Mouse (Mus musculus) small intestine, adult 2 months (tissue): ENCODE data around the gene Vrk1. TPM values are rescaled to one million over a fixed set of nuclear protein-coding genes. Genes with fewer than 3 reads are reported as not detected.

Source experiments
- H3K27ac ChIP-seq: fragments of 200-500 bp; 2 replicates; pipeline ENCODE4 v1.5.1; 2012; ENCODE audit warnings: low read depth, low read length, control low read depth, inconsistent platforms; ENCODE audit not compliant: insufficient read depth
- H3K27me3 ChIP-seq: fragments of 200-500 bp; 2 replicates; pipeline ENCODE4 v1.6.1; 2012; ENCODE audit warnings: mild to moderate bottlenecking, moderate library complexity, low read length, inconsistent platforms; ENCODE audit not compliant: control insufficient read depth, insufficient read depth
- H3K36me3 ChIP-seq: fragments of 200-500 bp; 2 replicates; pipeline ENCODE4 v1.6.1; 2012; ENCODE audit warnings: mild to moderate bottlenecking, low read length, control low read depth, inconsistent platforms; ENCODE audit not compliant: control insufficient read depth, insufficient read depth
- H3K4me1 ChIP-seq: fragments of 200-500 bp; 2 replicates; pipeline ENCODE4 v1.6.1; 2012; ENCODE audit warnings: low read length, inconsistent platforms, mixed read lengths; ENCODE audit not compliant: control insufficient read depth, insufficient read depth, insufficient read length
- H3K4me3 ChIP-seq: fragments of 200-500 bp; 2 replicates; pipeline ENCODE4 v1.5.1; 2012; ENCODE audit warnings: low read depth, mild to moderate bottlenecking, control low read depth, inconsistent platforms, low read length, moderate library complexity
- CTCF ChIP-seq: fragments of 200-500 bp; IDR thresholded peaks from 2 replicates; pipeline ENCODE4 v1.5.1; 2012; ENCODE audit warnings: low read depth, mild to moderate bottlenecking, control low read depth, inconsistent platforms, low read length, moderate library complexity, mixed read lengths; ENCODE audit not compliant: insufficient replicate concordance, insufficient read length; ENCODE audit errors: extremely low read depth
- POLR2A ChIP-seq: fragments of 200-500 bp; IDR thresholded peaks from 2 replicates; pipeline ENCODE4 v1.6.1; 2012; ENCODE audit warnings: low read depth, mild to moderate bottlenecking, control low read depth, inconsistent platforms, low read length, moderate library complexity
- WGBS: fragments of 180-500 bp; shearing (Covaris S2); methylation state at CpG from one replicate; pipeline ENCODE4 v1.1.7; 2018; 5-methylcytosine and 5-hydroxymethylcytosine counted together
- polyA plus RNA-seq: library from polyadenylated mRNA; depleted of rRNA; stranded (reverse); fragments of >200 nt; gene quantifications from 2 replicates; pipeline ENCODE4 v1.2.3, GENCODE M21; 2012

Gene Vrk1
- polyA plus RNA-seq, 1 experiment, result 2.5 TPM

- TF ChIP-seq CTCF (peak; percentile 49; the same call in 1 of the 2 replicates), POLR2A (no peak)
- no peaks in the 10 kb centered on the region for H3K36me3 ChIP-seq
- 90% methylated on average over 9 of the region's 9 CpGs for WGBS
Observed at GRCm38 (mm10) chr12:105983499-105983898, 26.5 kb upstream of the Vrk1 start.

GRCm38 (mm10) chr12:105988434-105988833 lies 21.6 kb upstream of the Vrk1 start:
- H3K36me3 ChIP-seq, result no peaks in the 10 kb centered on the region
- no peaks in the 10 kb centered on the region for H3K27me3 ChIP-seq
- H3K4me1 ChIP-seq, result no peaks in the 10 kb centered on the region
- H3K27ac ChIP-seq, result no peak overlapping the region
- TF ChIP-seq POLR2A (no peak), CTCF (no peak)
- no peak overlapping the region for H3K4me3 ChIP-seq
- WGBS, result 80% methylated on average over 4 of the region's 4 CpGs

More at GRCm38 (mm10) chr12:105983499-105983898, 26.5 kb upstream of the Vrk1 start:
- no peaks in the 10 kb centered on the region; the same call in 1 of the 2 replicates for H3K27me3 ChIP-seq
- peaks cover 3% of the 10 kb centered on the region; the same call in 1 of the 2 replicates for H3K4me1 ChIP-seq
- H3K27ac ChIP-seq, result no peak overlapping the region
- no peak overlapping the region for H3K4me3 ChIP-seq

DNA sequence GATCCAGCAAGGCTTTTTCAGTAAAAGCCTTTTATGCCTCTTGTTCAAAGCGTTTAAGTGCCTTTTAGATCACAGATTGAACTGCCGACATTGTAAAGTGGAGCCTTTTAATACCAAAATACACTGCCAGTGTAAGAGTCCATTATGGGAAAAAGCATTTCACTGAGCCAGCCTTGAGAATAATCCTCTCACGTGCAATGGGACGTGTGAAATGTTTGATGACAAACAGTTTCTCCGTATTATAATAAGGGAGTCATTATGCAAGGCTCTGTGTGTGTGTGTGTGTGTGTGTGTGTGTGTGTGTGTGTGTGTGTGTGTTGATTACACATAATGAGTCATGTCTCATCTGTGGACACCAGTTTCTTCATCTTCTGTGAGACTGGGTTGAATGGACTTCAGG lies 17.3 kb upstream of the Vrk1 start:
- WGBS, result 82% methylated on average over 5 of the region's 5 CpGs
- TF ChIP-seq POLR2A (no peak), CTCF (no peak)
- H3K4me1 ChIP-seq, result no peaks in the 10 kb centered on the region

GRCm38 (mm10) chr12:105993356-105993755 lies 16.7 kb upstream of the Vrk1 start:
- H3K4me3 ChIP-seq, result no peak overlapping the region
- no peak overlapping the region for H3K27ac ChIP-seq
- H3K4me1 ChIP-seq, result no peaks in the 10 kb centered on the region
- WGBS, result 52% methylated on average over 7 of the region's 7 CpGs
- H3K36me3 ChIP-seq, result no peaks in the 10 kb centered on the region
- no peak for TF ChIP-seq CTCF
- TF ChIP-seq POLR2A, result no peak
- H3K27me3 ChIP-seq, result no peaks in the 10 kb centered on the region

More for the DNA sequence above, 17.3 kb upstream of the Vrk1 start:
- H3K27ac ChIP-seq, result no peak overlapping the region
- H3K36me3 ChIP-seq, result no peaks in the 10 kb centered on the region
- no peaks in the 10 kb centered on the region for H3K27me3 ChIP-seq
- H3K4me3 ChIP-seq, result no peak overlapping the region

DNA sequence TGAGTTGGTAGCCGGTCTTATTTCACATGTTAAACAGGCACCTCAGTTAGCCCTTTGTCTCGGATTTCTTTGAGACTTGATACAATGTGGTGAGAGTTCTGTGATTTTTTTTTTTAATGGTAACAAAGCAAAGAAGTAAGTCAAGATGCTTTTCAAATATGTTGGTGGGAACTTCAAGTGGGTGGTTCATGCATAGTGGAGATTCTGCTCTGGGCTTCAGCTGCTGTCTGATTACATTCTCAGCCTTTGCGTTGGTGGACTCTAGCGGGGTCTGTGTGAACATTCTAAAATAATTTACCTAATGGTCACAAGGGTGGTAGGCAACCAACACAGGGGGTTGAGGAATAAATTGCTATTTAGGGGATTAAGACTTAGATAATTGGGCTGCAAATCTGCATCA lies 14.1 kb upstream of the Vrk1 start:
- H3K4me1 ChIP-seq, result no peaks in the 10 kb centered on the region
- TF ChIP-seq POLR2A (no peak), CTCF (no peak)
- H3K36me3 ChIP-seq, result no peaks in the 10 kb centered on the region
- 76% methylated on average over 4 of the region's 4 CpGs for WGBS
- no peak overlapping the region for H3K27ac ChIP-seq
- no peaks in the 10 kb centered on the region for H3K27me3 ChIP-seq
- no peak overlapping the region for H3K4me3 ChIP-seq

GRCm38 (mm10) chr12:105997028-105997786 lies 12.8 kb upstream of the Vrk1 start:
- TF ChIP-seq POLR2A (no peak), CTCF (no peak)
- Histone ChIP-seq H3K27ac (no peak overlapping the region), H3K27me3 (no peaks in the 10 kb centered on the region), H3K4me3 (no peak overlapping the region), H3K4me1 (no peaks in the 10 kb centered on the region), H3K36me3 (no peaks in the 10 kb centered on the region)
- 84% methylated on average over 19 of the region's 19 CpGs for WGBS

DNA sequence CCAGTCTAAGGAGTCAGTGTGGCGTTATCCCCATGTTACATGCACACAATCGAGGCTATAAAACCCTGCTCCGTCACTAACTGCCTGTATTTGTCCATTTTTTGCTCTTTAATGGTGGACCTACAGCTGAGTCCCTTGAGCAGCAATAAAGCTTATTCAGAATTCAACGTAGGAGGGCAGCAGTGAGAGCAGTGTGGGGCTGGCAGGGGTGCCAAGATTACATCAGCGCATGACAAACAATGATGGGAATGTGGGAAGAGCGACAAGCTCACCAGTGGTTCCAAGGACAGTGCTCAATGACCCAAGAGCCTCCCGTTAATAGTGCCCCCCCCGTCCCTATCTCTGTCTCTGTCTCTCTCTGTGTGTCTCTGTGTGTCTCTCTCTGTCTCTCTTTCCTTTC lies 8.3 kb upstream of the Vrk1 start:
- Histone ChIP-seq H3K27me3 (no peaks in the 10 kb centered on the region), H3K27ac (no peak overlapping the region), H3K4me1 (no peaks in the 10 kb centered on the region), H3K4me3 (no peak overlapping the region), H3K36me3 (no peaks in the 10 kb centered on the region)
- TF ChIP-seq POLR2A (no peak), CTCF (no peak)
- 37% methylated on average over 8 of the region's 8 CpGs for WGBS

- H3K36me3 ChIP-seq, result no peaks in the 10 kb centered on the region
- TF ChIP-seq CTCF, result no peak
- no peak for TF ChIP-seq POLR2A
- WGBS, result 28% methylated on average over 6 of the region's 6 CpGs
- no peak overlapping the region for H3K27ac ChIP-seq
- no peaks in the 10 kb centered on the region for H3K4me1 ChIP-seq
- no peak overlapping the region for H3K4me3 ChIP-seq
- no peaks in the 10 kb centered on the region for H3K27me3 ChIP-seq
Observed at GRCm38 (mm10) chr12:106004719-106005118, 5.3 kb upstream of the Vrk1 start.
